ENCODE assay signal across 17 mouse cellular contexts in genomic region chr7:65988709-65989108, GRCm38 (mm10).
A peak's percentile ranks its signal among the peaks of the same experiment; 100 is the strongest.
DNase-seq lines count a peak whose midpoint lies in the region; ATAC-seq lines count a peak whose summit lies in the region.
"Had no signal": no experiment of that assay in that cellular context is flagged by ENCODE, and none has a peak within 500 bp of the region (broad histone marks: within the 10 kb centered on the region; RNA-seq: fewer than 3 reads in every experiment).

No protein-coding gene starts in this region.

- ATAC-seq in cerebellum, adult (ENCODE audit: insufficient number of reproducible peaks, low FRiP score, low TSS enrichment) = peak; percentile 62
- ATAC-seq: activated CD4-positive, CD25-positive, alpha-beta regulatory T cell, adult 4 months; CD4-positive, CD25-positive, alpha-beta regulatory T cell, adult 4 months; forebrain, embryonic 14.5 days; forebrain, embryonic 16.5 days; Patski had no signal

- no peak for DNase-seq in cerebellum, postnatal 36 days
- DNase-seq in cerebellum, adult 9-10 months = peak; percentile 53
- DNase-seq in cerebellum, postnatal 25 days = no peak
- peak; percentile 24 for DNase-seq in right cerebral cortex, adult 18-20 months
- no peak for DNase-seq in right cerebral cortex, adult 2 months (ENCODE audit: low spot score in 2 of 2)
- DNase-seq: adrenal gland, adult 8-10 months; adrenal gland, postnatal 14 days; adrenal gland, postnatal 36 days; B cell, adult 2 months; cerebellum, adult 8-10 months; embryo, embryonic 11 days had no signal

Comparison
In these comparisons a context has a peak if more than half of its experiments do, and no peak if none do; other contexts are left out.
1. DNase-seq: peak in cerebellum, adult 9-10 months (single experiment) and right cerebral cortex, adult 18-20 months (single experiment); none in cerebellum, postnatal 36 days (0 of 2), cerebellum, postnatal 25 days (0 of 2) and right cerebral cortex, adult 2 months (0 of 2).